Mouse (Mus musculus) ES-Bruce4 (cell line): Measurements from ENCODE around the gene Mrm3.

Experiments used
- CTCF ChIP-seq: IDR thresholded peaks from one replicate; pipeline ENCODE4 v1.8.1; 2011; ENCODE audit warnings: low read depth, low read length
- POLR2A ChIP-seq: IDR thresholded peaks from one replicate; pipeline ENCODE4 v1.8.1; 2011; ENCODE audit warnings: low read length; ENCODE audit not compliant: insufficient read depth

GRCm38 (mm10) chr11:76224631-76225030, 18.9 kb upstream of the Mrm3 start:
- TF ChIP-seq CTCF (no peak), POLR2A (no peak)
